Mouse (Mus musculus) CH12.LX (cell line): ENCODE results near the gene Olfr1487. TPM values are rescaled to one million over a fixed set of nuclear protein-coding genes. Genes with fewer than 3 reads are reported as not detected.

Experiments used
- DNase-seq: peaks from one replicate; pipeline ENCODE4 v3.0.0-alpha.2; 2013; ENCODE audit errors: extremely low read depth
- H3K27ac ChIP-seq: 2 replicates; pipeline ENCODE4 v1.5.1; 2012; ENCODE audit warnings: low read depth, mild to moderate bottlenecking, control low read depth, moderate library complexity; ENCODE audit not compliant: insufficient read depth
- H3K27me3 ChIP-seq: replicated peaks from 2 replicates; pipeline ENCODE3; 2012; ENCODE audit warnings: inconsistent platforms
- H3K36me3 ChIP-seq, 2 experiments: replicated peaks in 1 of 2; 2 replicates each; pipeline versions ENCODE3 to v1.6.1; 2012; ENCODE audit warnings: inconsistent platforms in 1 of 2, low read length in 1 of 2, mild to moderate bottlenecking in 1 of 2, mixed read lengths in 1 of 2, moderate library complexity in 1 of 2; ENCODE audit not compliant: control insufficient read depth in 1 of 2, insufficient read depth in 1 of 2
- H3K4me1 ChIP-seq, 2 experiments: 2 replicates each; pipeline ENCODE4 v1.6.1; 2012; ENCODE audit warnings: inconsistent platforms in 1 of 2, moderate library complexity in 1 of 2; ENCODE audit not compliant: insufficient read depth in 2 of 2, control insufficient read depth in 1 of 2
- H3K4me2 ChIP-seq: 2 replicates; pipeline ENCODE4 v1.6.1; 2012; ENCODE audit warnings: low read depth, mild to moderate bottlenecking, control low read depth; ENCODE audit not compliant: poor library complexity, insufficient read depth, severe bottlenecking
- H3K4me3 ChIP-seq, 3 experiments: fragments of 150-350 bp in 1 of 3; sonication (generic) in 1 of 3; replicated peaks in 1 of 3; 2 replicates each; pipeline versions ENCODE3 to v1.5.1; 2011 to 2012; ENCODE audit warnings: low read depth in 2 of 3, low read length in 2 of 3, mild to moderate bottlenecking in 2 of 3, moderate library complexity in 2 of 3, control low read depth in 1 of 3, improper control_type of control experiment in 1 of 3, inconsistent platforms in 1 of 3, mixed read lengths in 1 of 3; ENCODE audit not compliant: poor library complexity in 1 of 3
- H3K79me2 ChIP-seq: replicated peaks from 2 replicates; pipeline ENCODE4 v1.6.1; 2012; ENCODE audit warnings: mild to moderate bottlenecking, moderate library complexity; ENCODE audit not compliant: control insufficient read depth, poor library complexity, insufficient read depth, severe bottlenecking; ENCODE audit errors: extremely low read depth
- H3K9ac ChIP-seq: 2 replicates; pipeline ENCODE4 v1.6.1; 2012; ENCODE audit warnings: low read depth, mild to moderate bottlenecking, control low read depth, moderate library complexity; ENCODE audit not compliant: insufficient read depth
- H3K9me3 ChIP-seq: replicated peaks from 2 replicates; pipeline ENCODE3; 2012; ENCODE audit warnings: low read length, inconsistent platforms, mixed read lengths
- CHD1 ChIP-seq: IDR thresholded peaks from 2 replicates; pipeline ENCODE4 v1.6.1; 2012; ENCODE audit warnings: low read depth, low read length, improper control_type of control experiment, inconsistent platforms
- CTCF ChIP-seq, 2 experiments: IDR thresholded peaks in 1 of 2; conservative IDR thresholded peaks in 1 of 2; 2 replicates each; pipeline ENCODE4 v1.5.1; 2011 to 2012; ENCODE audit warnings: low read depth in 2 of 2, low read length in 2 of 2, improper control_type of control experiment in 1 of 2, inconsistent platforms in 1 of 2, mild to moderate bottlenecking in 1 of 2, moderate library complexity in 1 of 2
- JUND ChIP-seq: conservative IDR thresholded peaks from 2 replicates; pipeline ENCODE4 v1.6.1; 2011; ENCODE audit warnings: low read depth, low read length, improper control_type of control experiment
- KAT2A ChIP-seq: IDR thresholded peaks from 2 replicates; pipeline ENCODE4 v1.6.1; 2012; ENCODE audit warnings: low read length, improper control_type of control experiment, inconsistent platforms; ENCODE audit not compliant: insufficient replicate concordance
- MAFK ChIP-seq: IDR thresholded peaks from 2 replicates; pipeline ENCODE4 v1.6.1; 2011; ENCODE audit warnings: low read length, improper control_type of control experiment; ENCODE audit not compliant: insufficient replicate concordance
- MEF2A ChIP-seq: IDR thresholded peaks from 2 replicates; pipeline ENCODE4 v1.6.1; 2014; ENCODE audit warnings: low read depth, mild to moderate bottlenecking, inconsistent platforms, low read length, improper control_type of control experiment, borderline replicate concordance
- NELFE ChIP-seq: IDR thresholded peaks from 2 replicates; pipeline ENCODE4 v1.6.1; 2011; ENCODE audit warnings: low read depth, low read length, improper control_type of control experiment
- NRF1 ChIP-seq: IDR thresholded peaks from 2 replicates; pipeline ENCODE4 v1.6.1; 2014; ENCODE audit warnings: low read depth, mild to moderate bottlenecking, inconsistent platforms, low read length, improper control_type of control experiment, moderate library complexity
- RCOR1 ChIP-seq: conservative IDR thresholded peaks from 2 replicates; pipeline ENCODE4 v1.6.1; 2012; ENCODE audit warnings: low read depth, mild to moderate bottlenecking, inconsistent platforms, low read length, improper control_type of control experiment
- SMC3 ChIP-seq: IDR thresholded peaks from 2 replicates; pipeline ENCODE4 v1.6.1; 2011; ENCODE audit warnings: low read depth, low read length, improper control_type of control experiment
- TCF12 ChIP-seq: IDR thresholded peaks from 2 replicates; pipeline ENCODE4 v1.6.1; 2014; ENCODE audit warnings: low read depth, mild to moderate bottlenecking, inconsistent platforms, low read length, improper control_type of control experiment
- USF2 ChIP-seq: conservative IDR thresholded peaks from 2 replicates; pipeline ENCODE4 v1.6.1; 2011; ENCODE audit warnings: low read depth, low read length, improper control_type of control experiment
- ZKSCAN1 ChIP-seq: IDR thresholded peaks from 2 replicates; pipeline ENCODE4 v1.6.1; 2012; ENCODE audit warnings: low read depth, inconsistent platforms, low read length, improper control_type of control experiment, borderline replicate concordance
- ZMIZ1 ChIP-seq: IDR thresholded peaks from 2 replicates; pipeline ENCODE4 v1.6.1; 2012; ENCODE audit warnings: low read depth, mild to moderate bottlenecking, inconsistent platforms, low read length, improper control_type of control experiment
- dilution Hi-C: fragments of 300-500 bp; cut with MboI; formaldehyde crosslinking; loops from 2 replicates; pipeline ENCODE4 v1.14.3; 2020; ENCODE audit warnings: low sequenced_read_pairs; ENCODE audit not compliant: extremely low pct_unique_long_range_greater_than_20kb, extremely low pct_ligation_motif_present
- in situ Hi-C: fragments of 300-500 bp; cut with MboI; formaldehyde crosslinking; loops from 3 replicates; pipeline ENCODE4 v1.14.3; 2019; ENCODE audit warnings: low sequenced_read_pairs, low pct_ligation_motif_present, low pct_unique_long_range_greater_than_20kb, mixed read lengths
- polyA plus RNA-seq: library from polyadenylated mRNA; unstranded; fragments of >175 nt; gene quantifications from 2 replicates; pipeline ENCODE4 v1.2.1, GENCODE M21; 2012; ENCODE audit warnings: low read depth; ENCODE audit not compliant: insufficient read length
- total RNA-seq, 2 experiments: library from RNA; depleted of rRNA; stranded (reverse); fragments of 300-350 nt in 1 of 2; fragments of >200 nt in 1 of 2; gene quantifications; 2 replicates each; pipeline ENCODE4 v1.2.3; 2012 to 2014

The Olfr1487 gene
- total and polyA plus RNA-seq, 3 experiments: not detected

DNA sequence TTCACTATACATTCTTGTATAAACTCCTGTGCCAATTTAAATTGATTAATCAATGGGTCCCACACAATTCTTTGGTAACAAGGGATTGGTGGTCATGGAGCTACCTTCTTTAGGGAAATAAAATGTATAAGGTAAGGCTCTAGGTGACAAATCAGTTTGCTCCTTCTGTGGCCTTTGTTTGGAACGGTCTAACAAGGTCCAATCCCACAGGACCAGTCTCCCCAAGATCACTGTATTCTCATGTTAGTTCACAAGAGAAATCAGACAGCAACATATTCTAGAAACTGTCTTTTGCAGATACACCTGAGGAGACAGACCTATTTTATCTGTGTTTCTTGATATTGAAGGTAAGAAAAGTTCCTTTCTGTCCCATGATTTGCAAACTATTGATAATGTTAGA lies 33.6 kb downstream of the Olfr1487 start, which contains the start of gene Olfr1490:
Gene Olfr1490, plus strand, starts transcription at position 301 of the 400 bp plus-strand sequence.
- Histone ChIP-seq H3K36me3 (no peaks in the 10 kb centered on the region), H3K9me3 (no peaks in the 10 kb centered on the region), H3K27ac (no peak within 1 kb of the TSS), H3K9ac (no peak within 1 kb of the TSS), H3K4me1 (peaks cover 0 to 5% of the 10 kb centered on the region in 2 experiments; a peak in 1 of 4 replicates), H3K4me3 (no peak within 1 kb of the TSS), H3K4me2 (no peak within 1 kb of the TSS), H3K27me3 (no peaks in the 10 kb centered on the region), H3K79me2 (no peaks in the 10 kb centered on the region)
- DNase-seq: no peak
- TF ChIP-seq NELFE (no peak), KAT2A (no peak), SMC3 (no peak), USF2 (no peak), CTCF (conservative IDR thresholded peaks at IDR 0.05 in 1 of 2, IDR thresholded peaks at IDR 0.05 in 1 of 2; ENCODE audit: low read depth in 2 of 2, low read length in 2 of 2) (no peak), RCOR1 (no peak), ZMIZ1 (no peak), TCF12 (no peak), CHD1 (no peak), MAFK (no peak), ZKSCAN1 (no peak), MEF2A (no peak), NRF1 (no peak), JUND (no peak)
- dilution Hi-C loops: no loop called here
- in situ Hi-C loops: no loop called here

Other genes with a start within 250 kb of the Olfr1487 start
- not detected in 2 replicates for gene Olfr1469, start 209.5 kb upstream of the Olfr1487 start, total RNA-seq (2012; rRNA removed)
- gene Olfr1469, start 209.5 kb upstream of the Olfr1487 start, total RNA-seq (2014; rRNA removed): not detected in 2 replicates
- not detected in 2 replicates for gene Olfr1469, start 209.5 kb upstream of the Olfr1487 start, polyA plus RNA-seq
- not detected in 2 replicates for gene Olfr1471, start 174.0 kb upstream of the Olfr1487 start, total RNA-seq (2012; rRNA removed)
- not detected in 2 replicates for gene Olfr1471, start 174.0 kb upstream of the Olfr1487 start, total RNA-seq (2014; rRNA removed)
- gene Olfr1471, start 174.0 kb upstream of the Olfr1487 start, polyA plus RNA-seq: not detected in 2 replicates
- not detected in 2 replicates for gene Olfr1472, start 161.3 kb upstream of the Olfr1487 start, total RNA-seq (2012; rRNA removed)
- not detected in 2 replicates for gene Olfr1472, start 161.3 kb upstream of the Olfr1487 start, total RNA-seq (2014; rRNA removed)
- gene Olfr1472, start 161.3 kb upstream of the Olfr1487 start, polyA plus RNA-seq: not detected in 2 replicates
- not detected in 2 replicates for gene Olfr1474, start 147.8 kb upstream of the Olfr1487 start, total RNA-seq (2012; rRNA removed)
- gene Olfr1474, start 147.8 kb upstream of the Olfr1487 start, total RNA-seq (2014; rRNA removed): not detected in 2 replicates
- gene Olfr1474, start 147.8 kb upstream of the Olfr1487 start, polyA plus RNA-seq: not detected in 2 replicates
- gene Olfr1475, start 137.2 kb upstream of the Olfr1487 start, total RNA-seq (2012; rRNA removed): not detected in 2 replicates
- gene Olfr1475, start 137.2 kb upstream of the Olfr1487 start, total RNA-seq (2014; rRNA removed): not detected in 2 replicates
- not detected in 2 replicates for gene Olfr1475, start 137.2 kb upstream of the Olfr1487 start, polyA plus RNA-seq
- gene Olfr1477, start 116.8 kb upstream of the Olfr1487 start, total RNA-seq (2012; rRNA removed): not detected in 2 replicates
- not detected in 2 replicates for gene Olfr1477, start 116.8 kb upstream of the Olfr1487 start, total RNA-seq (2014; rRNA removed)
- gene Olfr1477, start 116.8 kb upstream of the Olfr1487 start, polyA plus RNA-seq: not detected in 2 replicates
- not detected in 2 replicates for gene Olfr1480, start 89.5 kb upstream of the Olfr1487 start, total RNA-seq (2012; rRNA removed)
- not detected in 2 replicates for gene Olfr1480, start 89.5 kb upstream of the Olfr1487 start, total RNA-seq (2014; rRNA removed)
- gene Olfr1480, start 89.5 kb upstream of the Olfr1487 start, polyA plus RNA-seq: not detected in 2 replicates
- gene Olfr1484, start 33.9 kb upstream of the Olfr1487 start, total RNA-seq (2012; rRNA removed): not detected in 2 replicates
- not detected in 2 replicates for gene Olfr1484, start 33.9 kb upstream of the Olfr1487 start, total RNA-seq (2014; rRNA removed)
- not detected in 2 replicates for gene Olfr1484, start 33.9 kb upstream of the Olfr1487 start, polyA plus RNA-seq
- not detected in 2 replicates for gene Olfr1489, start 14.2 kb downstream of the Olfr1487 start, total RNA-seq (2012; rRNA removed)
- not detected in 2 replicates for gene Olfr1489, start 14.2 kb downstream of the Olfr1487 start, total RNA-seq (2014; rRNA removed)
- not detected in 2 replicates for gene Olfr1489, start 14.2 kb downstream of the Olfr1487 start, polyA plus RNA-seq
- gene Olfr1490, start 33.7 kb downstream of the Olfr1487 start, total RNA-seq (2012; rRNA removed): not detected in 2 replicates
- not detected in 2 replicates for gene Olfr1490, start 33.7 kb downstream of the Olfr1487 start, total RNA-seq (2014; rRNA removed)
- not detected in 2 replicates for gene Olfr1490, start 33.7 kb downstream of the Olfr1487 start, polyA plus RNA-seq
- gene Olfr1491, start 79.9 kb downstream of the Olfr1487 start, total RNA-seq (2012; rRNA removed): not detected in 2 replicates
- gene Olfr1491, start 79.9 kb downstream of the Olfr1487 start, total RNA-seq (2014; rRNA removed): not detected in 2 replicates
- gene Olfr1491, start 79.9 kb downstream of the Olfr1487 start, polyA plus RNA-seq: not detected in 2 replicates
- gene Olfr1493-ps1, start 105.9 kb downstream of the Olfr1487 start, total RNA-seq (2012; rRNA removed): not detected in 2 replicates
- gene Olfr1493-ps1, start 105.9 kb downstream of the Olfr1487 start, total RNA-seq (2014; rRNA removed): not detected in 2 replicates
- gene Olfr1493-ps1, start 105.9 kb downstream of the Olfr1487 start, polyA plus RNA-seq: not detected in 2 replicates
- gene Olfr1494, start 122.4 kb downstream of the Olfr1487 start, total RNA-seq (2012; rRNA removed): not detected in 2 replicates
- gene Olfr1494, start 122.4 kb downstream of the Olfr1487 start, total RNA-seq (2014; rRNA removed): not detected in 2 replicates
- gene Olfr1494, start 122.4 kb downstream of the Olfr1487 start, polyA plus RNA-seq: not detected in 2 replicates
- gene Olfr1495, start 147.2 kb downstream of the Olfr1487 start, total RNA-seq (2012; rRNA removed): not detected in 2 replicates
- not detected in 2 replicates for gene Olfr1495, start 147.2 kb downstream of the Olfr1487 start, total RNA-seq (2014; rRNA removed)
- not detected in 2 replicates for gene Olfr1495, start 147.2 kb downstream of the Olfr1487 start, polyA plus RNA-seq
- not detected in 2 replicates for gene Olfr1496, start 160.5 kb downstream of the Olfr1487 start, total RNA-seq (2012; rRNA removed)
- gene Olfr1496, start 160.5 kb downstream of the Olfr1487 start, total RNA-seq (2014; rRNA removed): not detected in 2 replicates
- not detected in 2 replicates for gene Olfr1496, start 160.5 kb downstream of the Olfr1487 start, polyA plus RNA-seq
- gene Olfr1497, start 180.8 kb downstream of the Olfr1487 start, total RNA-seq (2012; rRNA removed): not detected in 2 replicates
- not detected in 2 replicates for gene Olfr1497, start 180.8 kb downstream of the Olfr1487 start, total RNA-seq (2014; rRNA removed)
- not detected in 2 replicates for gene Olfr1497, start 180.8 kb downstream of the Olfr1487 start, polyA plus RNA-seq
- gene Olfr1499, start 202.1 kb downstream of the Olfr1487 start, total RNA-seq (2012; rRNA removed): not detected in 2 replicates
- not detected in 2 replicates for gene Olfr1499, start 202.1 kb downstream of the Olfr1487 start, total RNA-seq (2014; rRNA removed)
- gene Olfr1499, start 202.1 kb downstream of the Olfr1487 start, polyA plus RNA-seq: not detected in 2 replicates
- not detected in 2 replicates for gene Olfr1500, start 213.1 kb downstream of the Olfr1487 start, total RNA-seq (2012; rRNA removed)
- not detected in 2 replicates for gene Olfr1500, start 213.1 kb downstream of the Olfr1487 start, total RNA-seq (2014; rRNA removed)
- not detected in 2 replicates for gene Olfr1500, start 213.1 kb downstream of the Olfr1487 start, polyA plus RNA-seq
- not detected in 2 replicates for gene Olfr1501, start 233.3 kb downstream of the Olfr1487 start, total RNA-seq (2012; rRNA removed)
- not detected in 2 replicates for gene Olfr1501, start 233.3 kb downstream of the Olfr1487 start, total RNA-seq (2014; rRNA removed)
- gene Olfr1501, start 233.3 kb downstream of the Olfr1487 start, polyA plus RNA-seq: not detected in 2 replicates
- not detected in 2 replicates for gene Olfr1502, start 244.4 kb downstream of the Olfr1487 start, total RNA-seq (2012; rRNA removed)
- not detected in 2 replicates for gene Olfr1502, start 244.4 kb downstream of the Olfr1487 start, total RNA-seq (2014; rRNA removed)
- gene Olfr1502, start 244.4 kb downstream of the Olfr1487 start, polyA plus RNA-seq: not detected in 2 replicates